Comparison of ENCODE assay signal across 9 mouse cellular contexts in the genomic region with DNA sequence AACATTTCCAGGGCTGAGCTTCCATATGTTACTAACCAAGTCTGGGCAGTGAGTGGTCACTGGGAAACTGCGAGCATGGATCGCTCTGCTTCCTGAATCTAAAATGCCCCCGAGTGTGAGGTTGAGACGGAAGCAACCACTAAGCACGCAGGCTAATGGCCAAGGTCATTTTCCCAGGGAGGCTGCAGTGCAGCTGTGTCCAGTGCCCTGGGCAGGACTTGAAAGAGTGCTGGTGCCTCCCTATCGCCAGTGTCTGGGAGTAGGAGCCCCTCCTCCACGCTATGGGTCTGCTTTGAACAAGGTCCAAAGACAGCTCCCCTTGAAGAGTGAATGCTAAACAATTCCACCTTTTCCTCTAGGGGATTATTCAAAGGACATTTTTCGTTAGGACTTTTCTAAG.
A peak's percentile ranks its signal among the peaks of the same experiment; 100 is the strongest.
DNase-seq lines count a peak whose midpoint lies in the region; ATAC-seq lines count a peak whose summit lies in the region.
"Had no signal": no experiment of that assay in that cellular context is flagged by ENCODE, and none has a peak within 500 bp of the region (broad histone marks: within the 10 kb centered on the region; RNA-seq: fewer than 3 reads in every experiment).

No protein-coding gene starts in this region.

- H3K27me3 ChIP-seq in forebrain, embryonic 13.5 days, result no peaks in the 10 kb centered on the region
- H3K27me3 ChIP-seq in forebrain, embryonic 10.5 days (ENCODE audit: poor library complexity, severe bottlenecking), result no peaks in the 10 kb centered on the region
- no peaks in the 10 kb centered on the region for H3K27me3 ChIP-seq in kidney, embryonic 16.5 days (ENCODE audit: insufficient read depth, low read length)
- H3K27me3 ChIP-seq in midbrain, embryonic 15.5 days (replicated peaks), result 0 out of 2 replicates have a peak, but pooled peaks cover 2% of the 10 kb centered on the region

- intact Hi-C loops in gastrocnemius, postnatal 14 days (cut with DNase I; ENCODE audit: low total_unique reads), result no loop called here

- H3K9me3 ChIP-seq in forebrain, embryonic 13.5 days (replicated peaks), result no peaks in the 10 kb centered on the region
- no peaks in the 10 kb centered on the region for H3K9me3 ChIP-seq in forebrain, embryonic 10.5 days
- H3K9me3 ChIP-seq in kidney, embryonic 16.5 days (ENCODE audit: low read length), result no peaks in the 10 kb centered on the region
- H3K9me3 ChIP-seq in midbrain, embryonic 15.5 days, result no peaks in the 10 kb centered on the region

- H3K9ac ChIP-seq in forebrain, embryonic 13.5 days, result no peak overlapping the region
- no peak overlapping the region; the same call in 1 of the 2 replicates for H3K9ac ChIP-seq in kidney, embryonic 16.5 days (replicated peaks; ENCODE audit: low read length)
- H3K9ac ChIP-seq in midbrain, embryonic 15.5 days, result no peak overlapping the region

- DNase-seq in forebrain, embryonic 10.5 days (ENCODE audit: extremely low spot score, low spot score), result no peak
- DNase-seq in retina, postnatal 1 day, result peak; percentile 36
- no peak for DNase-seq in retina, embryonic 14.5 days (ENCODE audit: low spot score)
- no peak for DNase-seq in urinary bladder, adult 18-20 months (ENCODE audit: low spot score in 2 of 2)
- no peak for DNase-seq in gastrocnemius, postnatal 14 days

- 40% methylated on average over 8 of the region's 8 CpGs for WGBS in forebrain, embryonic 13.5 days
- WGBS in forebrain, embryonic 10.5 days, result 53% methylated on average over 8 of the region's 8 CpGs
- WGBS in kidney, embryonic 16.5 days, result 18% methylated on average over 8 of the region's 8 CpGs
- 29% methylated on average over 8 of the region's 8 CpGs for WGBS in midbrain, embryonic 15.5 days

- no peak for ATAC-seq in forebrain, embryonic 13.5 days
- peak; percentile 90 for ATAC-seq in kidney, embryonic 16.5 days (ENCODE audit: low FRiP score, low TSS enrichment)
- 0 out of 2 replicates have a peak, but pooled peaks have one; percentile 74 for ATAC-seq in midbrain, embryonic 15.5 days (replicated peaks)

- peaks cover 26% of the 10 kb centered on the region for H3K4me1 ChIP-seq in forebrain, embryonic 13.5 days
- H3K4me1 ChIP-seq in forebrain, embryonic 10.5 days, result peaks cover 28% of the 10 kb centered on the region
- H3K4me1 ChIP-seq in kidney, embryonic 16.5 days (ENCODE audit: insufficient read depth, low read length), result peaks cover 24% of the 10 kb centered on the region
- peaks cover 7% of the 10 kb centered on the region for H3K4me1 ChIP-seq in midbrain, embryonic 15.5 days

- H3K27ac ChIP-seq in forebrain, embryonic 13.5 days, result peak overlapping the region; percentile 74
- no peak overlapping the region for H3K27ac ChIP-seq in forebrain, embryonic 10.5 days
- no peak overlapping the region for H3K27ac ChIP-seq in kidney, embryonic 16.5 days (ENCODE audit: low read length)
- no peak overlapping the region for H3K27ac ChIP-seq in midbrain, embryonic 15.5 days
- H3K27ac ChIP-seq: macrophage had no signal

- H3K36me3 ChIP-seq in forebrain, embryonic 13.5 days (ENCODE audit: poor library complexity, severe bottlenecking), result no peaks in the 10 kb centered on the region
- no peaks in the 10 kb centered on the region for H3K36me3 ChIP-seq in forebrain, embryonic 10.5 days (replicated peaks)
- no peaks in the 10 kb centered on the region for H3K36me3 ChIP-seq in kidney, embryonic 16.5 days (ENCODE audit: insufficient read depth, low read length)
- H3K36me3 ChIP-seq in midbrain, embryonic 15.5 days (replicated peaks), result no peaks in the 10 kb centered on the region

- H3K4me3 ChIP-seq in forebrain, embryonic 13.5 days, result no peak overlapping the region
- H3K4me3 ChIP-seq in forebrain, embryonic 10.5 days, result no peak overlapping the region
- H3K4me3 ChIP-seq in kidney, embryonic 16.5 days (ENCODE audit: low read length), result no peak overlapping the region
- H3K4me3 ChIP-seq in midbrain, embryonic 15.5 days, result no peak overlapping the region

- no peak overlapping the region for H3K4me2 ChIP-seq in forebrain, embryonic 13.5 days
- H3K4me2 ChIP-seq in kidney, embryonic 16.5 days (replicated peaks; ENCODE audit: low read depth, low read length), result peak overlapping the region; percentile 28
- no peak overlapping the region for H3K4me2 ChIP-seq in midbrain, embryonic 15.5 days
